Mouse (Mus musculus) retina, embryonic 14.5 days (tissue): ENCODE measurements around the gene Pid1.
"Not testable (repeated sequence)": the region's sequence is repeated elsewhere in the genome, so short reads cannot be mapped to it uniquely, and the experiment has no call there.

Experiments used
- DNase-seq: peaks from one replicate; pipeline ENCODE4 v3.0.0-alpha.2; 2015; ENCODE audit warnings: low spot score

Gene Pid1

GRCm38 (mm10) chr1:84272951-84273350 is 91.0 kb downstream of the Pid1 start:
- no peak for DNase-seq

- DNase-seq: no peak
Measured at GRCm38 (mm10) chr1:84271712-84272200, 92.2 kb downstream of the Pid1 start.

- no peak for DNase-seq
Measured at GRCm38 (mm10) chr1:84257656-84258055, 106.3 kb downstream of the Pid1 start.

- no peak for DNase-seq
Measured at GRCm38 (mm10) chr1:84254361-84254760, 109.6 kb downstream of the Pid1 start.

GRCm38 (mm10) chr1:84253838-84254237 is 110.1 kb downstream of the Pid1 start:
- no peak for DNase-seq

DNA sequence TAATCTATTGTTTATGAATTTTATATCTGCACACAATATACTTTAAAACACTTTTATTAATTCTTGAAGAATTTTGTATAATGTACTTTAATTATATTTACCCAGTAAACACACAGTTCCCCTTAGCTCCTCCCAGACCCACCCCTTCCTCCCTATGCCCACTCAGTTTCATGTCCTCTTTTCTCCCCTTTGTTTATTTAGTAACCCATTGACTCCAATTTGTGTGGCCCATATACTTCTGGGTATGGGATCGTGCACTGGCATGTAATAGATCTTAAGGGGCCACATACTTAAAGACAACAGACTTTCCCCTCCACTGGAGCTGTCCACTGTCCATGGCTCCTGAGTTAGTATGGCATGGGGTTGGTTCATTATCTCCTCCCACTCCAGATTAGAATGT is 112.8 kb downstream of the Pid1 start:
- no peak for DNase-seq

DNA sequence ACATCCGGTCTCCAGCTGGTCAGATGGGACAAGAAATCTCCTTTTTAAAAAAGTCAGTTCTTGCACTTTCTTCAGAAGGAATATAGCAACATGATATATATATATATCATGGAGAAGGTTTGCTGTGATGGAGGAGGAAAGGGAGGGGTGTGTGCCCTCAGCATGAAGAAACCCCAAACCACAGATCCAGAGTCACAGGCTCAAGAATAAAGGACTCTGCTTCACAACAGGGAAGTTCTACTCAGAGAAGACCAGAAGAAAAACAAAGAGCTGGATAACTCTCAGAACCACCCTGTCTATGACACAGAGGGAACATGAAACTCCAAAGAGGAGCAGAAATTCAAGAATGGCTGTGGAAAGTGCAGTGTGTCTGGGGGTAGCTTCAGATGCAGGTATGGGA is 113.2 kb downstream of the Pid1 start:
- no peak for DNase-seq

DNA sequence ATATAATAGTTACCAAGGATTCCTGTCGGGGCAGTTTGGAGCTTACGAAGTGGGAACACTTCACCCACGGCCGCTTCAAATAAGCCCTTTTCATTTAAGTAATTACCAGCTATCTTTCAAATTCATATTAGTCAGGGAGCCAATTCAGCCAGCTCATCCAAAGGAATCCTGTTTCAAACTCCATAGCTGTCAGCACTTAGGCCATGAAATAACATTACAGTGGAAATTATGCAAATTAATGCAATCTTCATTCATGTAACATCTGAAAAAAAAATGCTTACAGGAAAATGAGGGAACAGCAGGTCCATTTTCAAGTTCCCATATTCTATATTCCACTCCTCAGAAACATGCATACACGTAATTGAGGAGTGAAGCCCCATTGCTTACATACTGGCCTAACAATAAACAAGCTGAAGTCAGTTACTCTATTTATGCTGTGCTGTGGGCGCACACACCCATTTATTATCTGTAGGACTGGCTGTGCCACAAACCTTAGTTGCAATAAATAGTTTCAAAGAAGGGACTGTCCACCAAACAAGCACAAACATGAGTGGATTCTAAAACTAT is 114.1 kb downstream of the Pid1 start:
- DNase-seq: no peak

GRCm38 (mm10) chr1:84247111-84247510 is 116.9 kb downstream of the Pid1 start:
- no peak for DNase-seq

GRCm38 (mm10) chr1:84241192-84241828 is 122.7 kb downstream of the Pid1 start:
- no peak for DNase-seq

DNA sequence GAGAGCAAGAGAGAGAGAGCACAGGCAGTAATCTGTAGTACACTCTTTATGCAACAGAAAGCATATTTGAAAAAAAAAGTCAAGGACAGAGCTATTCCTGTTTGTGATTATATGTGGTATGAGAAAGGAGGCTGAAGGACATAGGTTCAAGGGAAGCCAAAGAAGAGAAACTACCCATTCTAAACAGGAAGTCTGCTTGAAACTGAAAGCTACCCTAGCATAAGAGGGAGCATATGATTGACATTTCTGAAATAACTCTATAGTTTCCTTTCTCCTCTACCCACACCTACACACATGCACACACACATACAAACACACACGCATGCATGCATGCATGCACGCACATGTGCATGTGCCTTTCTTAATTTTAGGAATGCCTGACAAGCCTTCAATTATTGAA is 123.8 kb downstream of the Pid1 start:
- no peak for DNase-seq

- no peak for DNase-seq
Measured at GRCm38 (mm10) chr1:84230431-84230830, 133.5 kb downstream of the Pid1 start.

DNA sequence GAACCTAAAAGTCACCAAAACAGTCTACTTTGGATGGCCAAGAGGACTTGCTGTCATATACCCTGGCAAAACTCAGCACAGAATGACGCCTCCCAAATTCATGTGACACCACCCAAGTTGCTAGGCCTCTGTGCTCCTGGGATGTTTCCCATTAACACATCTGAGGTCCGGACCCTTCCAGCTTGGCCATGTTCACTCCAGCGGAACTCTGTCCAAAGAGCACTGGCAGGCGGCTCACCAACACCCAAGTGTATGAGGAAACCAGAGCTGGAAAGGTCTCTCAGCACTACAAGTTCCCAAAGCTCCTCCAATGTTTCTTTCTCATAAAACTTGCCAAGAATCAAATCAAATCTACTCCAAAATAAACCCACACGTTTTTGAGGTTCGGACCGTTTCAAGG is 138.4 kb downstream of the Pid1 start:
- DNase-seq: no peak

- DNase-seq: no peak
Measured at GRCm38 (mm10) chr1:84222051-84222450, 141.9 kb downstream of the Pid1 start.

DNA sequence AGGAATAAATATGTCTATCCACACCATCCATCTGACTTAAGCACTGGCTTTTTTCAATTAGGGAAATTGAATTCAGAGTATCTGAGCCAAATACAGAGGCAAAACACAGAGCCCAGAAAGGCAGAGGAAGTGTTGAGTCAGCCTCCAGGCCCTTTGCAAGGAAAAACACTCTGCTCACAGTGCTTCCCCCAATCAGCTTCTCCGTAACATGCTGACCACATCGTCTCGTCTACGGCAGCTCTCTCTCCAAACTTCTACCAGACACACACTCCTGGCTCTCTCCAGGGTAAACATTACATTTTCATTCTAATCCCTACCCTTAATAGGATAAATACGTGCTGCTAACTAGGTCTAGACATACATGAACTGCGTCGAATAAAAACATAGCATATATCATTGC is 145.4 kb downstream of the Pid1 start:
- no peak for DNase-seq

DNA sequence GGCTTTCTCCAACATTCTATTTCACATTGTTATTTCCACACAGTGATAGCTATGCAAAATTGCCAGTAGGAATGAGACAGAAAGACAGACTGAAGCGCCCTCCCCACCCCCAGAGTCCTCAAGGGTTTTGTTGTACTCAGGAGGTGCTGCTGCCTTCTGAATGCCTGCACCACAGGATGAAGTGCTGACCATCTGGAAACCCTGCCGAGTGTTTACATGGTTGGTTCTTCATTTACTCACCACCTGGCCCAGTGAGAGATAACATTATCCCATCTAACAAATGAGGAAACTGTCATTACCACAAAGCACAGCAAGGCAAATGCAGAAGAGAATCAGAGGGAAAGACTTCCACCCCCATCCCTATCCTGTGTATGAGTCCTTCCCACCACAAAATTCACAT is 146.2 kb downstream of the Pid1 start:
- no peak for DNase-seq

- peak; percentile 6 for DNase-seq
Measured at GRCm38 (mm10) chr1:84211507-84211906, 152.5 kb downstream of the Pid1 start.

DNA sequence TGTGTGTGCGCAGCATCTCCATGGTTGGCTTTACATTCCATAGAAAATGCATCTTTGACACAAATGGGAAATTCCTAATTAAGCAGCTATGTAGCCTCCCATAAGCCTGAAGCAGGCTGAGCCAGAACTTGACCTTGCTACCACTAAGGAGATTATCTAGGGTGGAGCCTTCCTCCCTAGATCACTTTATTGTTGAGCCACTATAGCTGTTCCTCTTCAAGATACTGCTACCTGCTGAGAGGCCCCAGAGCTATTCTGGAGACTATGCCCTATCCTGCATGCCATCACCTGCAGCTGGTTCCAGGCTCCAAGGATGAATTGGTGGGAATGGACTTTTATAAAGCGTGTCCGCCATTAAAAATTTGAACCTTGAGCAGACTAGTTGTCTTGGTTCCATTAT is 158.2 kb downstream of the Pid1 start:
- not testable (repeated sequence) for DNase-seq

DNA sequence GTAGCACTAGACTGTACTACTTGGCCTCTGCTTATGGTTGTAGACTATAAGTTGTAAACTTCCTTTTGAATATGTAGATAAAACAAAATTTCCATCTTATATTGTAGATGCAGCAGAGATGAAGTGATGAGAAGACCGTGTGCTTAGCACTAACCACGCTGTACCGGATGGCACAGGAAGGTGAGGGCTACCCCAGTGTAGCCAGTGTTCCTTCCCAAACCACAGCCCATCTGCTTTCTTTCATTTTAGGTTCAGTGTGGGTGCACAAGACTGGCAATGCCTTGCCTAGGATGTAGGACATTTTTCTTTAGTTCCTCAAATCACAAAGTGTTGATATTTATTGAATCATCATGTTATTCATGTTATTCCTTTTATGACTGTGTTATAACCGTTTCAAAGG is 160.5 kb downstream of the Pid1 start:
- DNase-seq: no peak

DNA sequence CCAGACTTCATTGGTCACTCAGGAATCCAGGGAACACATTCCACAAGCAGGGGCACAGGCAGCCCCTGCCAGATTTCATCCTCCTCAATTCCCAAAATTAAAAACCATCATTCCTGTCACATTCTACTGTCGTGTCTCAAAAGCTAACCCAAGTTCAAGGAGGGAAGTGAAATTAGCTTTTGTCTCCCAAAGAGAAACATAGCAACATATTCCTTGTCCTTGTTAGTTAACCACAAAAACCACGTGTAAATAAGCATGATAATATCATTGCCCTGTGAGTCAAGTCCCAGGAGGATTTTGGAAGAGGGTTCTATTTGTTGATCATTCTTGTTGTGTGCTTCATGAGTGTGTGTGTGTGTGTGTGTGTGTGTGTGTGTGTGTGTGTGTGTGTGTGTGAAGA is 164.1 kb downstream of the Pid1 start:
- DNase-seq: no peak

DNA sequence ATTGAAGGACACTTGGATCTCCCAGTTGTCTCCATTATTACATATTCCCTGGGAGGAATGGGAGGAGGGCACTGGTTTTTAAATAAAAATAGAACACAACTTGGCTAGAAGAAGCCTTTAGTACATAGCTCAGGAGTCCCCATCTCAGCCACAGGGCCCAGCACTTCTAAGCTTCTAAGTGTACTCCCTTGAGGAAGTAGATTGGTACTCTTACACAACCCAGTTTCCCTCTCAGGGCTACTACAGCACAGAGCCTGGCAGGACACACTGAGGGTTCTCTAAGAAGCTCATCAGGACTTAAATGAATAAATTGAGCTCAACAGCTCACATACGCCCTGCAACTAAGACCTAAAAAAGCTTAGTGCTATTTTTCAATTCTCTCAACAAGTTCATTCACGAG is 165.1 kb downstream of the Pid1 start:
- DNase-seq: no peak

- DNase-seq: no peak
Measured at GRCm38 (mm10) chr1:84192167-84192566, 171.8 kb downstream of the Pid1 start.

GRCm38 (mm10) chr1:84189446-84189845 is 174.5 kb downstream of the Pid1 start:
- no peak for DNase-seq

- DNase-seq: no peak
Measured at GRCm38 (mm10) chr1:84186756-84187437, 177.1 kb downstream of the Pid1 start.
